Mouse (Mus musculus): ENCODE measurements at regions not wholly inside any gene's neighbourhood (a gene's known extent, or its start where the extent isn't known, plus 50 kb on each side); places are given as distances from the start of the nearest gene placed in this dataset.

DNA sequence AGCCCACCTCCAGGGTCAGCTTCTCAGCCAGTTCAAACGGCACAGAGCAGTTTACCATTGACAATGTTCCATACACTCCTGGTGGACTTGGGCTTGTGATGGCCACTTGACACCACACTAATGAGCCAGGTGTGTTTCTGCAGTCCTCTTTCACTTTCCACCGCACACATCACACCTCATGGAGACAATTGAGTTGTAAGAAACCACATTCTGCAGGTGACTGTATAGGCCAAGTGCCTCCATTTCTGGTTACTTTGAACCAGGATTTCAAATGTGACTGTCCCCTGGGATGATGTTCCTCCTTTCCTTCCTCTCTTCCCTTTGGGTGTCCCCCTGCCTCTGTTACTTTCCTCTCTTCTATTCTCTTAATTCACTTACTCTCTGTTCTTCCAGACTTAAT lies 233.1 kb downstream of the Ankrd50 start:
- TF ChIP-seq POLR2AphosphoS2 (IDR thresholded peaks at IDR 0.05; ENCODE audit: insufficient read length, low read depth) (no peak), POLR2A (IDR thresholded peaks at IDR 0.05; ENCODE audit: insufficient read length, low read depth) (no peak), USF1 (IDR thresholded peaks at IDR 0.05; ENCODE audit: low read depth) (no peak), TCF12 (IDR thresholded peaks at IDR 0.05; ENCODE audit: insufficient read depth, poor library complexity, severe bottlenecking) (no peak), MAX (IDR thresholded peaks at IDR 0.05; ENCODE audit: low read depth) (no peak), E2F4 (IDR thresholded peaks at IDR 0.05; ENCODE audit: insufficient read depth) (no peak), CEBPB (IDR thresholded peaks at IDR 0.05; ENCODE audit: insufficient read depth, poor library complexity, severe bottlenecking) (no peak), MYOG (IDR thresholded peaks at IDR 0.05; ENCODE audit: control insufficient read depth in 1 of 3, insufficient read depth in 1 of 3, insufficient read length in 2 of 3, low read depth in 2 of 3) (no peak), MYOD1 (IDR thresholded peaks at IDR 0.05; ENCODE audit: control insufficient read depth in 1 of 3, insufficient read length in 2 of 3, low read depth in 2 of 3) (no peak), SRF (IDR thresholded peaks at IDR 0.05; ENCODE audit: control insufficient read depth, insufficient read length, low read depth) (no peak), REST (IDR thresholded peaks at IDR 0.05; ENCODE audit: insufficient read depth, insufficient read length) (no peak), TCF3 (IDR thresholded peaks at IDR 0.05; ENCODE audit: insufficient read length, low read depth) (no peak)

Data from myocyte (in vitro differentiated cells).